Mouse (Mus musculus): Measurements from ENCODE around the gene Tgds. TPM values are rescaled to one million over a fixed set of nuclear protein-coding genes. Genes with fewer than 3 reads are reported as not detected.
"Not testable (repeated sequence)": the region's sequence is repeated elsewhere in the genome, so short reads cannot be mapped to it uniquely, and the experiment has no call there.

Gene Tgds
- total RNA-seq, 1 experiment from 2014 or later: 25.2 TPM

DNA sequence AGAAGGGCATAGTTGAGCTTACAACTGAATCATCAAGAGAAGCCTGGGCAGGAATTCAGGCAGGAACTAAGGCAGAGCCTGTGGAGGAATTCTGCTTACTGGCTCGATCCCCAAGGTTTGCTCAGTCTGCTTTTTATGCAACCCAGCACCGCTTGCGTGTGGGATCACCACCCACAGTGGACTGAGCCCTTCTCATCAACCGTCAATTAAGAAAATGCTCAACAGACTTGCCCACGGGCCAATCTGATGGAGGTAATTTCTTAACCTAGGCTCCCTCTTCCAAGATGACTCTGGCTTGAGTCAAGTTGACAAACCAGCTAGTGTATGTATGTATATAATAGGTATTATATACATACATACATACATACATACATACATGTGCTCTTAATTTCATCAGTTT, 9.7 kb upstream of the Tgds start:
- no peak for ATAC-seq (replicated peaks; ENCODE audit: insufficient number of reproducible peaks, low FRiP score, low TSS enrichment, poor library complexity, severe bottlenecking)

DNA sequence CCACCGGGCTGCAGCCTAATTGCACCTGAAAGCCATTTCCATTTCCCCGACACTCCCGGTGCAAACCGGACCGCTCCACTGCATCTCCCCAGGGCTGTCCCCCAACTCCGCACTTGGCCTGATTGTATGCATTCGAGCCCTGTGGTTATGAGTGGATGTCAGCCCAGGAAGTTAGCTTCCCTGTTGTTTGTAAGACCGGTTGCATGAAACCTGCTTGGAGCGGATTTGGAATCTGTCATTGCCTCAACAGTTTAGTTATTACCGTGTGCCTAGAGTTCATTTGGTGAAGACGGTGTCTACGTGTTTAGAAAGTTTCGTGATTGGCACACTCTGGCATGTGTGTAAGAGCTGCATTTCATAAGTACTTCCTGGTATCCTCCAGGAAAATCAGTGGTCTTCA, 4.9 kb upstream of the Tgds start:
- no peak for ATAC-seq (replicated peaks; ENCODE audit: insufficient number of reproducible peaks, low FRiP score, low TSS enrichment, poor library complexity, severe bottlenecking)

DNA sequence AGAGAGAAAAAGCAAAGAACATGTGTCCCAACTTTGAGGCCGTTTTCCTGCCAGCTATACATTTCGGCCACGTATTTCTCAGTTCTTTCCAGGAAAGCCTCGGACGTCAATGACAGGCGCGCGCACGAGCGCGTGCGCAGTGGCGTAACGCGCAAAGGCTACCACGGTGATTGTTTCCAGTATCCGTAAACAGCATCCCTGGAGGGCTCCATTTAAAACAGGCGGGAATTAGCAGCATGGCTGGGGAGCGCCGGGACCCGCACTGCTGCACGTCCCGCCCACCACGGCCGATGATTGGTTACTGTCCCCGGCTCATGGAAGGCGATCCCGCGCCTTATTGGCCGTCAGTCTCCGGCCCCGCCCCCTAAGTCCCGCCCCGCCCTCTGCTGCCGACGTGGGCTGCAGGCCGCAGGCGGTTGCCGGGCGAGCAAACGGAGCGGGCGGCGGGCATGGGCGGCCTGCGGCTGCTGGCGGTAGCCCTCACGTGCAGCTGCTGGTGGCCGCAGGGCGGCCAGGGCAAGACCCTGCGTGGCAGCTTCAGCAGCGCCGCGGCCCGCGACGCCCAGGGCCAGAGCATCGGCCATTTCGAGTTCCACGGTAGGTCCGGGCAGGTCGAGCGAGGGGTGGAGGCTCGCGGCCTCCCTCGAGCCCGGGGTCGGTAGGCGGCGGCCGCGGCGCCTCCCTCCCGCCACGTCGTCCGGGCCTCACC, 4.3 kb upstream of the Tgds start, which contains the start of gene Gpr180:
Gene Gpr180 (plus strand): TSS at position 415 of the 709 bp plus-strand sequence.
- ATAC-seq (replicated peaks; ENCODE audit: insufficient number of reproducible peaks, low FRiP score, low TSS enrichment, poor library complexity, severe bottlenecking): peak; percentile 86

DNA sequence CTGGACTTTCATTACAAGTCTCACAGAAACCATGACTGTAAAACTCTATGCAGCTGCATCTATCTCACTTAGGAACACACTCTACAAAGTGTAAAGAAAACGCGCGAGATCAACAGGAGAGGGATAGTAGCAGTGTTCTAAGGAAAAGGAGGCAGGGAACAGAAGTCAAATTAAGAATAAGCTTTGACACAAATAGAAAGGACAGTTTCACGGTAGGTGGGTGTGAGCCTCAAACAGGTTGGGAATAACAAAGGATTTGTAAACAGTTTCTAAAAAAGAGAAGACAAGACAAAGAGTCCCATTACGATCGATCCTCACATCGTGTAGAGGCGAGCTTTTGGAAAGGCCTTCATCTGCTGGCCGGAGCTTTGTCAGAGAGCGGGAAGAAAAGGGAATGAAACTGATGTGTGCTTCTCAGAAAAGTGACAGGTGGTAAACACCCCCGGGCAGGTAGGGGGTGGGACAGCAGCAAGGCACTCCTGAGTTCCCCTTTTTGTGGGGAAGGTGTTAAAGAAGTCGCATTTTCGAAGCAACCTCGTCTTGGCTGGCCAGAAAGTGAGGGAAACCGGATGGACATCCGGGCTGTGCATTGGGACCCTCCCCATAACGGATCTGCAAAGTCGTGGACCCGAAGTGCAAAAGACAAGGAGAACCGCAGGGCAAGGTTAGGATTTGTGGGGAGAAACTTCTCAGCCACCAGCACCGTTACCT, 469 bp downstream of the Tgds start:
- 0 out of 2 replicates have a peak, but pooled peaks have one; percentile 0 for ATAC-seq (replicated peaks; ENCODE audit: insufficient number of reproducible peaks, low FRiP score, low TSS enrichment, poor library complexity, severe bottlenecking)

DNA sequence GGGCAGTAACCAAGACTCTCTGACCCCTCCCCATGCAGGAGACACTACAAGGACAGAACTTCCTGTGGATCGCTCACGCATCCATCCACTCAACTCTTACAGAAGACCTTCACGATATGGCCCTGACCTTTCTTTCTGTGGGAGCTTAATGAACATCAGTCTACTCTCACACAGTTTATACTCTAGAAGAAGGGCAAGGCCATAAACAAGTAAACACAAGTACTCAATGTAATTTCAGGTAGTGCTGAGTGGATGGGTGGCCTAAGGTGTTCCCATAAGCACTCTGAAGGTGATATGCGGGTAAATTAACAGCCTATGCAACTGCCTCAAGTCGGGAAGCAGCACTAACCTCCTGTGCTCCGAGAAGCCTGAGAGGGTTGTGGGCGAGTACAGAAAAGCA, 1.1 kb downstream of the Tgds start:
- ATAC-seq (replicated peaks; ENCODE audit: insufficient number of reproducible peaks, low FRiP score, low TSS enrichment, poor library complexity, severe bottlenecking): no peak

DNA sequence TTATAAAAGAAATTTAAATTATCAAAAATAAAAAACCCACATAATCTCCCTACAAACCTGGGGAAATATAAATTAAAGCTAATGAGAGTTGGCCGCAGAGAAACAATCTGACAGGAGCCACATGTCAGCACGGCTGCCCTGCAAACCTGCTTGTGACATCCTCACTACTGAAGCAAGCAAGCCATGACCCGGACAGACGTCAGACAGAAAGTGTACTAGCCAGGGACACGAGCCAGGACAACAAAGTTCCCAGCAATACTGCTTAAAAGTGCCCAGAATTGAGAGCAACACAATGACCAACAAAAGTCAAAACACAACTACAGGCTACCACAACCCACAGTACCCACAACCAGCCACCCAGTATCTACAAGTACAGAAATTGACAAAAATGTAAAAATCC, 6.3 kb downstream of the Tgds start:
- no peak for ATAC-seq (replicated peaks; ENCODE audit: insufficient number of reproducible peaks, low FRiP score, low TSS enrichment, poor library complexity, severe bottlenecking)

DNA sequence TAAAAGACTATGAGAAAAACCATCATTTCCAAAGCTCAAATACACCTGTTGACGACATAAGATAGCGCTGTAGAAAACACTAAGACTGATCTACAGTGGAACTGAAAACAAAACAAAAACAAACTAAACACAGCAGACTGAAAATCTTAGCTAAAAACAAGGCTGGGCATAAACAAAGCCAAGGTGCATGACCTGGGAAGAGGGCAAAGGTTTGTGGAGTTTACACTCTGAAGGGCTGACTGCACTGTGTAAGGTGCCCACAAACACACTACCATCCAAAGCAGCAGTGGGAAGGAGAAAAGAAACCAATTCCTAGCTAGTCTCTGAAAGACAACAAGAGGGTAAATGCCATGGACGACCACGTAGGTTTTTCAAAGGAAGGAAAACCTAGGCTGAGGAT, 7.8 kb downstream of the Tgds start:
- ATAC-seq (replicated peaks; ENCODE audit: insufficient number of reproducible peaks, low FRiP score, low TSS enrichment, poor library complexity, severe bottlenecking): no peak

DNA sequence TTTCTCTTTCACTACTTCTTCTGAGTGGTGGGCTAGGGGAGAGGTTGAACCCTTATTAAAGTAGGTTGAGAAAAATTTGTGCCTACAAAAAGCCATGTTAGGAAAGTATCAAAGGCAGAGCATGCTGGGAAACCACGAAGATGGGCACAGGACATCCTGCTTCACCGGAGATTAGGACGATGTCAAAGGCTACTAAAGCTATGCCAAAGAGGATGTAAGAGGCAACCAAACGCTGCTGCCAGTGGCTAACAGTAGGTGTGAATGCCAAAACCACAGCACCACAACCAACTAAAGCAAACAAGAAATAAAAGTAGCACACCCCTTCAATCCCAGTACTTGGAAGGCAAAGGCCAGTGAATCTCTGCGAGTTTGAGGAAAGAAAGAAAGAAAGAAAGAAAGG, 8.4 kb downstream of the Tgds start:
- ATAC-seq (replicated peaks; ENCODE audit: insufficient number of reproducible peaks, low FRiP score, low TSS enrichment, poor library complexity, severe bottlenecking): peak; percentile 57; the same call in 1 of the 2 replicates

DNA sequence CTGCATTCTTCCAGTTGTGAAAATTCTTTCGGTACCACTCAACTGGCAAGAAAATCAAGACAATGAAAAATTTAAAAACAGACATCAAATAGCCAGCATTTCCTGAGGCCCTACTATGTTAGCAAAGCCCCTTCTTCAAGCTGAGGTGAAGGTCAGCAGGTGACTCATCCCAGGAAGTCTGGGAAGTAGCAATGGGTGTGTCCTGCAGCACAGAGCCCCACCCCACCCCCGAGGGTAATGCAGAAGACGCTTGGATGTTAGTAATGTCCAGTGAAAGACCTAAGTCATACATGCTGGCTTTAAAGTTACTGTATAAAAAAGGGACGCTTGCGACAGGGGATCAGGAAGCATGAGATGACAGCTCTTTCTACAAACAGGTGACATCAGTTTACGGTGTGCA, 19.4 kb downstream of the Tgds start:
- ATAC-seq (replicated peaks; ENCODE audit: insufficient number of reproducible peaks, low FRiP score, low TSS enrichment, poor library complexity, severe bottlenecking): no peak

DNA sequence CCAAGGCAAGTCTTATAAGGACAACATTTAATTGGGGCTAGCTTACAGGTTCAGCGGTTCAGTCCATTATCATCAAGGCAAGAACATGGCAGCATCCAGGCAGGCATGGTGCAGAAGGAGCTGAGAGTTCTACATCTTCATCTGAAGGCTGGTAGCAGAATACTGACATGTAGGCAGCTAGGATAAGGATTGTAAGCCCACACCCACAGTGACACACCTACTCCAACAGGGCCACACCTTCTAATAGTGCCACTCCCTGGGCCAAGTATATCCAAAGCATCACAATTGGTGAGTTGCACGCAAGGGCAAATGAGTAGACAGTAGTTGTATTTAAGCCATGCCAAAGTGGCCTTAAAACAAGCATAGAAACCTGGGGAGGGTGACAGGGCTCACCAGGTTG, 25.1 kb downstream of the Tgds start:
- not testable (repeated sequence) for ATAC-seq (replicated peaks; ENCODE audit: insufficient number of reproducible peaks, low FRiP score, low TSS enrichment, poor library complexity, severe bottlenecking)

DNA sequence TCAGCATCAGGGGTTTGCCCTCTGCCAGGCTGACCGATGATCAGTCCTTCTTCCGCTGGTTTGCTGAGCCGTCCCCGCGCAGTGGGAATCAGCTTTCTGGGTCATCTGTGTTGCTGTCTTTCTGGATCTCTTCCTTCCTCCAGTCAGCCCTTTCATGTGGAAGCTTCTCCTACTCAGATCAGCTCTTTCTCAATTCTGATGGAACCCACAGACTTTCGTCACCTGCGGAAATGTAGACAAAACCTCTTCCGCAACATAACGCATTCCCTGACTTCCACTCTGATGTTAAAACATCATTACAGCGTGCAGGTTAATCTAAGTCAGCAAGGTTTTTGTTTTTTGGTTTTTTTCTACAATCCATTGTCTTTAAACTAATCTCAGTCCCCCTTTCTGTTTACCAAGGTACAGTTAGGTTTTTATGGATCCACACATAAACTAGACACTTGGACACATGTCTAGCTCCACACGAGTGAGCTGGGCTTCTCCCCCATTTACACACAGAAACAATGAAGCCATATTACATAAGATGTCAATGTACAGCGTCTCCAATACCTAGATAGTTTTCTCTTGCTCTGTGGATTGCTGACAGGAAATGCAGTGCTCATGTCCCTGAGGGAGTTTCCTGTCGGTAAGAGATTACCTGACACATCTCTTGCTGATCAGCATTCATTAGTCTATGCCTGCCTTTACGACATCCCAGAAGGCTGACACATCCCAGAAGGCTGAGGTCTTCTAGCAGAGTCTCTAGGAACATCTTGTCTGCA, 31.1 kb downstream of the Tgds start:
- no peak for ATAC-seq (replicated peaks; ENCODE audit: insufficient number of reproducible peaks, low FRiP score, low TSS enrichment, poor library complexity, severe bottlenecking)

DNA sequence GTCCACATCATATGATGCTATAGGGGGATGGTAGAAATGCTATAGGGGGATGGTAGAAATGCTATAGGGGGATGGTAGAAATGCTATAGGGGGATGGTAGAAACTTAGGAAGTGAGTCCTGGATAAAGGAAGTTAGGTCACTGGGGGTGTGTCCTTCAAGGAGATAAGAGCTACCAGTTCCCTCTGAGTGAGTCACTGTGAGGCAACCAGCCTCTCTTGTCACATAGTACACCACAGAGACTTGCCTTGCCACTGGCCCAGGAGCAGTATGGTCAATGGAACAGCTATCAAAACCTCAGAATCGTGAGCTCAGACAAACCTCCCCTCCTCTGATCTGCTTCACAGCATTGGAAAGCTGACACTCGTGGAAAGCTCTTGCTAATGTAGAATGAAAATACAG, 34.3 kb downstream of the Tgds start:
- peak; percentile 76 for ATAC-seq (replicated peaks; ENCODE audit: insufficient number of reproducible peaks, low FRiP score, low TSS enrichment, poor library complexity, severe bottlenecking)

DNA sequence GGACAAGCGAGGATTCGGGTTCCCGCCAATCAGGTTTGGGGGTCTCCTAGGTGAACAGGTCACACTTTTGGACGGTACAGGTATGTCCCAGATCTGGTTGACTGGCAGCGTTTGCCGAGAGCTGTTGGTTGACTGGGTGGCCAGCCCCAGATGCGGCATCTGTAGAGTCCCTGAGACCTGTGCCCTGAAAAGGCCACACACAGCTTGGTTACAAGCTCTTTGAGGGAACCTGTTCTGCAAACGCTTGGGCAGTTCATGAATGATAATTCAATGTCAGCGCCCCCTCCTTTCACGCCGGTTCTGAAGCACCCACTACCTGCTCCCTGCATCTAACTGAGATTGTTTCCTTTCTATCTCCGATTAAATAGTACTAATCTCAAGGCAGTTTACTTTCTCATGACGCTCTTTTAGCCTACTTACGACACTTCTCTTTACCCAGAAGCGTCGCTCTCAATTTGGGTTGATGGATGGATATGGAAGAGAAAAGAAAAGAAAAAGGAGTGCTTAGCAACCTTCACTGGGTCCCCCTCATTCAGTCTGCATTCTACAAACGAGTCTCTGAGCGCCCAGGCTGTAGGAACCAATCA, 42.7 kb downstream of the Tgds start:
- 0 out of 2 replicates have a peak, but pooled peaks have one; percentile 8 for ATAC-seq (replicated peaks; ENCODE audit: insufficient number of reproducible peaks, low FRiP score, low TSS enrichment, poor library complexity, severe bottlenecking)

DNA sequence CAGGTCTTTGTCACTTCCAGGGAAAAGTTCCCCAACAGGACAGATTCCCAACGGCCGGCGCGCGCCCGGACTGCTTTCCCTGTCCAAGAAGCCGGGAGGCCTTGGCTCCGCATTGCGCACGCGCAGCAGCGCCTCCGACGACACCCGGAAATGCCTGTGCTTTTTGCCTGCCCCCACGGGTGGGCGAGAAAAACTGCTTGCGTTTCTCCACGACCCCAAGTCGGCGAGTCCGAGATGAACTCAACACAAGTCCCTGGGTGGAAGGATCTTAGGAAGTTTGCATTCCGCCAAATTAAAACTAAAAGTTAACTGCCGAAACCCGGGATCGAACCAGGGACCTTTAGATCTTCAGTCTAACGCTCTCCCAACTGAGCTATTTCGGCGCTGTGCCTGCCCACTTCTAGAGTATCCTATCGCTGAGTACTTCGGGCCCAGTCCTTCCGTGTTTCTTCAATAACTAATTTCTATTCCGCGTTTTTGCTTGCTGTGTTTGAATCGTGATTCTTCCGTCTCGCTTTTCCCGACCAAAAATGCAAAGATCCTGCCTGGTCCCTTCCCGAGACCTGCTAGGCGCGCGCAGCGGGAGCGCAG, 43.2 kb downstream of the Tgds start:
- peak; percentile 60 for ATAC-seq (replicated peaks; ENCODE audit: insufficient number of reproducible peaks, low FRiP score, low TSS enrichment, poor library complexity, severe bottlenecking)

DNA sequence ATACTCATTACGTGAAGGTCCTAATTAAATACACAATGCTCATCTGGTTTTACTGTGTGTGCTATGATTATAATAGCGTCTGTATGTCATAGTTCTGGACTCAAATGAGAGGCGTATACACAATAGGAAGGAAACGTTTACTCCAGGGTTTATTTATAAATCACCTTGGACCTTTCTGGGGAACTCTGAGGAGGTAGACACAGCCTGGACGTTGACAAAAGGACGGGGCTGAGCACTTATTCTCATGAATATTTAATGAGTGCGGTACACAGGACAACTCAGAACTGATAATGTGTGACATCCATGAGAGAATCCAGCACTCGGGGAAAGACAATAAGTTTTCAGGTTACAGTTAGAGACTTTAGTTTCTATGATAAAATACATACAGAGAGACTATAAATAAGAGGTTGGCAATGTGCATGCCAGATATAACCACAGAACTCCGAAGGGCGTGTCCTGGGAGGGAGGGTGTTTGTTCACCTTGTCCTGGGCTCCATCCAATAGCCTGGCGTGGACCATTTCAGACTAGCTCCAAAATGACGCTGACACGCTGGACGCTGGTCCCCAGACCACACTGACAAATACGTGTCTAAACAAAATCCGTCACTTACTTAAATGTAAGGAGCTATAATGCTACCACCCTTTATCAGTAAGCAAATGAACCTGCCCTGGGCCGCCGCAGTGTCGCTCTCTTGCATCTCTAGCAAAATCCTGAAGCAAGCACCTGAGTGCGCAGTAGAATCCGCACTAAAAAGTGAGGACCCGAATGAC, 43.9 kb downstream of the Tgds start:
- ATAC-seq (replicated peaks; ENCODE audit: insufficient number of reproducible peaks, low FRiP score, low TSS enrichment, poor library complexity, severe bottlenecking): peak; percentile 44

DNA sequence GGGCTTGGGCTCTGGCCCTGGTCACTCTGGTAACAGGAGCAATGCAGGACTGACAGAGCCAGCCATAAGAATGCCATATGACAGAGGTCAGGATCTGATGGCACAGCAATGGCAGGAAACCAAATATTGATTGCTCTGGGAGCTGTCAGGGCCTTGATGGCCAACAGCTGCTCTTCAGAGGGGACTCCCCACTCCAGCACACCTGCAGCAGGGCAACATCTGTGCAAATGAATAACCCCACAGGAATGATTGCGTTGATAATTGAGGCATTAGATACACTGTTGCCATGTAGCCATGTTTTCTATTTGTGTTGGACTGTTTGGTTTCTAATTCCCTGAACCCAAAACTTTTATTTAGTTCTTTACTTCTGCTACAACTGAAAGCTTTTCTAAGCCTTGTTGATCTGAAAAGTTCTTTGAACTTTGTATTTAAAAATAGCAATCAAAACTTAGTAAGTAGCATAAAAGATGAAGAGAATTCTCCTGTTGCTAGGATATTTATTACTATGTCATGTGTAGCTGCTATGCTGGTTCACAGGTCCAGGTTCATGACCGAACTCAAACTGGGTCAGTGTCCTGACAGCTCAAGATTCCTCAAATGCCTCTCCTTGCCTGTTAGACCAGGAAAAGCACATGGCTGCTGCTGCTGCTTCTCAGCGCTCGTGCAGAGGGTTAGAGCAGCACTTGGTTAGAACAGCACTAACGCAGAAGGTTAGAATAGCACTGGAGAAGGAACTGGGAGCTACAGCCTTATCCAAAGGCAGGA, 46.1 kb downstream of the Tgds start:
- ATAC-seq (replicated peaks; ENCODE audit: insufficient number of reproducible peaks, low FRiP score, low TSS enrichment, poor library complexity, severe bottlenecking): no peak

DNA sequence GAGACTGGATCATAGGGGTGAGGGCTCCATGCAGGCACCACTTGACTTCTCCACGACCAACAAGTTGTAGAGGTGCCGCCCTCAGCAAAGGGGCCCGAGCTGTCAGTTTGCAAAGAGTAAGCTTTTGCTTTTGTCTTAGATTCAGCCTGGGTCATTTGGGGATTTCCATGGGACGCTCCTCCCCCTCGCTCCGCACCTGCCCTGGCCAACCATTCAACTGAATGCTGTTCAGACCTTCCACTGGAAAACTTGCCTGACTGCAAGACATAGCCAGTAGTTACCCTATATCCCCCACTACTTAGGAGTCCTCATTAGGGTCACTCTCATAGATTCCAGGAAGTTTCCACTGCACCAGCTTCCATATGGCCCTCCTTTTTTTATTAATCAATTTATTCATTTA, 48.7 kb downstream of the Tgds start:
- ATAC-seq (replicated peaks; ENCODE audit: insufficient number of reproducible peaks, low FRiP score, low TSS enrichment, poor library complexity, severe bottlenecking): no peak
